Mouse (Mus musculus): ENCODE data around the gene Ccr3.
"Not testable (repeated sequence)": the region's sequence is repeated elsewhere in the genome, so short reads cannot be mapped to it uniquely, and the experiment has no call there.

Ccr3 gene

GRCm38 (mm10) chr9:124021672-124022071 lies at the start of gene Ccr3:
Gene Ccr3, plus strand, starts transcription at chr9:124021972.
- H3K27me3 ChIP-seq (ENCODE audit: control insufficient read depth, insufficient read depth, low read length, poor library complexity, severe bottlenecking): no peaks in the 10 kb centered on the region; the same call in 1 of the 2 replicates
- DNase-seq (ENCODE audit: low read depth, low spot score): no peak

GRCm38 (mm10) chr9:123975630-123976029 lies 46.1 kb upstream of the Ccr3 start:
- no peak for DNase-seq (ENCODE audit: low read depth, low spot score)
- no peaks in the 10 kb centered on the region; the same call in 1 of the 2 replicates for H3K27me3 ChIP-seq (ENCODE audit: control insufficient read depth, insufficient read depth, low read length, poor library complexity, severe bottlenecking)
- no peaks in the 10 kb centered on the region for H3K36me3 ChIP-seq (ENCODE audit: control insufficient read depth, insufficient read depth, low read length, poor library complexity, severe bottlenecking)

More at GRCm38 (mm10) chr9:124021672-124022071, at the start of gene Ccr3:
- no peaks in the 10 kb centered on the region for H3K36me3 ChIP-seq (ENCODE audit: control insufficient read depth, insufficient read depth, low read length, poor library complexity, severe bottlenecking)

- no peak for DNase-seq (ENCODE audit: low read depth, low spot score)
- Histone ChIP-seq H3K27me3 (ENCODE audit: control insufficient read depth, insufficient read depth, low read length, poor library complexity, severe bottlenecking) (no peaks in the 10 kb centered on the region; the same call in 1 of the 2 replicates), H3K36me3 (ENCODE audit: control insufficient read depth, insufficient read depth, low read length, poor library complexity, severe bottlenecking) (no peaks in the 10 kb centered on the region)
These were observed 44.7 kb upstream of the Ccr3 start for GRCm38 (mm10) chr9:123976876-123977663.

- Histone ChIP-seq H3K27me3 (ENCODE audit: control insufficient read depth, insufficient read depth, low read length, poor library complexity, severe bottlenecking) (no peaks in the 10 kb centered on the region; the same call in 1 of the 2 replicates), H3K36me3 (ENCODE audit: control insufficient read depth, insufficient read depth, low read length, poor library complexity, severe bottlenecking) (no peaks in the 10 kb centered on the region)
- DNase-seq (ENCODE audit: low read depth, low spot score): no peak
These were observed 43.5 kb upstream of the Ccr3 start, which contains the start of gene Ccr1l1 for GRCm38 (mm10) chr9:123978308-123978707. Gene Ccr1l1, minus strand, starts transcription at chr9:123978408.

- DNase-seq (ENCODE audit: low read depth, low spot score); H3K36me3 ChIP-seq (ENCODE audit: control insufficient read depth, insufficient read depth, low read length, poor library complexity, severe bottlenecking); H3K27me3 ChIP-seq (ENCODE audit: control insufficient read depth, insufficient read depth, low read length, poor library complexity, severe bottlenecking): not testable (repeated sequence)
These were observed 40.8 kb upstream of the Ccr3 start for GRCm38 (mm10) chr9:123980858-123981475.

GRCm38 (mm10) chr9:123981909-123982308 lies 39.9 kb upstream of the Ccr3 start:
- H3K36me3 ChIP-seq (ENCODE audit: control insufficient read depth, insufficient read depth, low read length, poor library complexity, severe bottlenecking): no peaks in the 10 kb centered on the region
- H3K27me3 ChIP-seq (ENCODE audit: control insufficient read depth, insufficient read depth, low read length, poor library complexity, severe bottlenecking): no peaks in the 10 kb centered on the region
- DNase-seq (ENCODE audit: low read depth, low spot score): no peak

GRCm38 (mm10) chr9:123982720-123983119 lies 39.1 kb upstream of the Ccr3 start:
- DNase-seq (ENCODE audit: low read depth, low spot score): no peak
- H3K36me3 ChIP-seq (ENCODE audit: control insufficient read depth, insufficient read depth, low read length, poor library complexity, severe bottlenecking): no peaks in the 10 kb centered on the region
- H3K27me3 ChIP-seq (ENCODE audit: control insufficient read depth, insufficient read depth, low read length, poor library complexity, severe bottlenecking): no peaks in the 10 kb centered on the region

- Histone ChIP-seq H3K27me3 (ENCODE audit: control insufficient read depth, insufficient read depth, low read length, poor library complexity, severe bottlenecking) (no peaks in the 10 kb centered on the region), H3K36me3 (ENCODE audit: control insufficient read depth, insufficient read depth, low read length, poor library complexity, severe bottlenecking) (no peaks in the 10 kb centered on the region)
- DNase-seq (ENCODE audit: low read depth, low spot score): peak; percentile 55
These were observed 36.8 kb upstream of the Ccr3 start for GRCm38 (mm10) chr9:123984943-123985342.

GRCm38 (mm10) chr9:123986217-123986616 lies 35.6 kb upstream of the Ccr3 start:
- Histone ChIP-seq H3K27me3 (ENCODE audit: control insufficient read depth, insufficient read depth, low read length, poor library complexity, severe bottlenecking) (no peaks in the 10 kb centered on the region), H3K36me3 (ENCODE audit: control insufficient read depth, insufficient read depth, low read length, poor library complexity, severe bottlenecking) (no peaks in the 10 kb centered on the region)
- DNase-seq (ENCODE audit: low read depth, low spot score): peak; percentile 87

GRCm38 (mm10) chr9:123989671-123990070 lies 32.1 kb upstream of the Ccr3 start:
- peak; percentile 66 for DNase-seq (ENCODE audit: low read depth, low spot score)
- H3K36me3 ChIP-seq (ENCODE audit: control insufficient read depth, insufficient read depth, low read length, poor library complexity, severe bottlenecking): no peaks in the 10 kb centered on the region
- H3K27me3 ChIP-seq (ENCODE audit: control insufficient read depth, insufficient read depth, low read length, poor library complexity, severe bottlenecking): no peaks in the 10 kb centered on the region

- peak; percentile 65 for DNase-seq (ENCODE audit: low read depth, low spot score)
These were observed 30.4 kb upstream of the Ccr3 start for GRCm38 (mm10) chr9:123991312-123991906.

GRCm38 (mm10) chr9:123997719-123998118 lies 24.1 kb upstream of the Ccr3 start:
- DNase-seq (ENCODE audit: low read depth, low spot score): no peak
- H3K36me3 ChIP-seq (ENCODE audit: control insufficient read depth, insufficient read depth, low read length, poor library complexity, severe bottlenecking): no peaks in the 10 kb centered on the region
- no peaks in the 10 kb centered on the region for H3K27me3 ChIP-seq (ENCODE audit: control insufficient read depth, insufficient read depth, low read length, poor library complexity, severe bottlenecking)

More at GRCm38 (mm10) chr9:123991312-123991906, 30.4 kb upstream of the Ccr3 start:
- H3K27me3 ChIP-seq (ENCODE audit: control insufficient read depth, insufficient read depth, low read length, poor library complexity, severe bottlenecking): no peaks in the 10 kb centered on the region
- H3K36me3 ChIP-seq (ENCODE audit: control insufficient read depth, insufficient read depth, low read length, poor library complexity, severe bottlenecking): no peaks in the 10 kb centered on the region

GRCm38 (mm10) chr9:123999784-124000183 lies 22.0 kb upstream of the Ccr3 start:
- DNase-seq (ENCODE audit: low read depth, low spot score): no peak
- no peaks in the 10 kb centered on the region for H3K36me3 ChIP-seq (ENCODE audit: control insufficient read depth, insufficient read depth, low read length, poor library complexity, severe bottlenecking)
- no peaks in the 10 kb centered on the region for H3K27me3 ChIP-seq (ENCODE audit: control insufficient read depth, insufficient read depth, low read length, poor library complexity, severe bottlenecking)

GRCm38 (mm10) chr9:124012691-124013090 lies 9.1 kb upstream of the Ccr3 start:
- no peaks in the 10 kb centered on the region; the same call in 1 of the 2 replicates for H3K27me3 ChIP-seq (ENCODE audit: control insufficient read depth, insufficient read depth, low read length, poor library complexity, severe bottlenecking)
- no peak for DNase-seq (ENCODE audit: low read depth, low spot score)
- no peaks in the 10 kb centered on the region for H3K36me3 ChIP-seq (ENCODE audit: control insufficient read depth, insufficient read depth, low read length, poor library complexity, severe bottlenecking)

- no peak for DNase-seq (ENCODE audit: low read depth, low spot score)
- H3K27me3 ChIP-seq (ENCODE audit: control insufficient read depth, insufficient read depth, low read length, poor library complexity, severe bottlenecking): no peaks in the 10 kb centered on the region; the same call in none of the 2 replicates
- H3K36me3 ChIP-seq (ENCODE audit: control insufficient read depth, insufficient read depth, low read length, poor library complexity, severe bottlenecking): no peaks in the 10 kb centered on the region
These were observed 8.5 kb upstream of the Ccr3 start for GRCm38 (mm10) chr9:124013270-124013669.
